Mouse (Mus musculus): ENCODE results near the gene Camta1. TPM values are rescaled to one million over a fixed set of nuclear protein-coding genes. Genes with fewer than 3 reads are reported as not detected.

The Camta1 gene
- polyA plus RNA-seq, 1 experiment, result 27.1 TPM

GRCm38 (mm10) chr4:151724897-151725296 is 136.8 kb downstream of the Camta1 start:
- Histone ChIP-seq H3K4me3 (ENCODE audit: control insufficient read depth, insufficient read depth, low read length) (no peak overlapping the region), H3K27ac (ENCODE audit: control insufficient read depth, insufficient read depth, low read length) (no peak overlapping the region), H3K4me1 (replicated peaks; ENCODE audit: control insufficient read depth, insufficient read depth, low read length) (no peaks in the 10 kb centered on the region), H3K27me3 (ENCODE audit: control insufficient read depth, insufficient read depth, low read length) (no peaks in the 10 kb centered on the region), H3K36me3 (ENCODE audit: control insufficient read depth, insufficient read depth, low read length) (no peaks in the 10 kb centered on the region)
- no peak for TF ChIP-seq CTCF (IDR thresholded peaks at IDR 0.05; ENCODE audit: borderline replicate concordance, control insufficient read depth, extremely low read depth, insufficient read depth, low read length, poor library complexity)
- TF ChIP-seq POLR2A (IDR thresholded peaks at IDR 0.05; ENCODE audit: control insufficient read depth, extremely low read depth, insufficient read depth, low read length, poor library complexity), result no peak
- no peak for DNase-seq

DNA sequence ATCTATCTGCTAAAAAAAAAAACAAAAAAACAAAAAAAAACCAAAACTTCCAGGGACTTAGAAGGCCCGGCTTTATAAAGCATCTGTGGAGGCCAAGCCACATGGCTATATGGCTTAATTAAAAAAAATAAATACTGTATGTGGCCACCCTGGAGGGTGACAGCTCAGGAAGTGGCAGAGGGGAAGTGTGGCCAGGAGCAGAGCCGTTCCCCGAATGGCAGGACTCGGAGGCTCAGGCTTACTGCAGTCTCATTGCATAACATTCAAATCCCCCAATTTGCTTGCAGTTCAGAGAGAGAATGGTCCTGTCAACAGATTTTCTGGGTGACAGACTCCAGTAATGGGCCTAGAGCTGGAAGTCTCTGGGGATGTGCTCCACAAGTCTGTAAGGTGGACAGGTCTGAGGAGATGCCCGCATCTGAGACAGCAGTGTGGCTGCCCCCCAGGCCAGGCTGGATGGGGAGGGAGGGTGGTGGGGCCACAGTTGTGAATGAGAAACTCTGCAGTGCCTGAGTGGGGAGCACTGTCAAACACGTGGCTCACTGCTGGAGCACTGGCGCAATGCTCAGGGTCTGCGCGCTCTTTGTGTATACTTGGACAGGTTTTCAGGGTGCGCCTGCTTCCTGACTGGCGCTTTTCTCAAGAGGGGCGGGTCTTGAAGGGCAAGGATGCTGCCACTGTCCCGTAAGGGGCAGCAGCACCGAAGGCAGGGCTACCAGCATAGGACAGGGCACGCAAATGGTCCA is 140.8 kb downstream of the Camta1 start:
- no peak for TF ChIP-seq POLR2A (IDR thresholded peaks at IDR 0.05; ENCODE audit: control insufficient read depth, extremely low read depth, insufficient read depth, low read length, poor library complexity)
- no peak for TF ChIP-seq CTCF (IDR thresholded peaks at IDR 0.05; ENCODE audit: borderline replicate concordance, control insufficient read depth, extremely low read depth, insufficient read depth, low read length, poor library complexity)
- H3K4me1 ChIP-seq (replicated peaks; ENCODE audit: control insufficient read depth, insufficient read depth, low read length), result no peaks in the 10 kb centered on the region
- DNase-seq, result no peak
- no peaks in the 10 kb centered on the region for H3K36me3 ChIP-seq (ENCODE audit: control insufficient read depth, insufficient read depth, low read length)
- H3K27me3 ChIP-seq (ENCODE audit: control insufficient read depth, insufficient read depth, low read length), result no peaks in the 10 kb centered on the region
- 59% methylated on average over 15 of the region's 15 CpGs for WGBS
- H3K4me3 ChIP-seq (ENCODE audit: control insufficient read depth, insufficient read depth, low read length), result no peak overlapping the region
- H3K27ac ChIP-seq (ENCODE audit: control insufficient read depth, insufficient read depth, low read length), result no peak overlapping the region

GRCm38 (mm10) chr4:151718866-151719475 is 142.7 kb downstream of the Camta1 start:
- no peak overlapping the region for H3K27ac ChIP-seq (ENCODE audit: control insufficient read depth, insufficient read depth, low read length)
- 89% methylated on average over 21 of the region's 21 CpGs for WGBS

DNA sequence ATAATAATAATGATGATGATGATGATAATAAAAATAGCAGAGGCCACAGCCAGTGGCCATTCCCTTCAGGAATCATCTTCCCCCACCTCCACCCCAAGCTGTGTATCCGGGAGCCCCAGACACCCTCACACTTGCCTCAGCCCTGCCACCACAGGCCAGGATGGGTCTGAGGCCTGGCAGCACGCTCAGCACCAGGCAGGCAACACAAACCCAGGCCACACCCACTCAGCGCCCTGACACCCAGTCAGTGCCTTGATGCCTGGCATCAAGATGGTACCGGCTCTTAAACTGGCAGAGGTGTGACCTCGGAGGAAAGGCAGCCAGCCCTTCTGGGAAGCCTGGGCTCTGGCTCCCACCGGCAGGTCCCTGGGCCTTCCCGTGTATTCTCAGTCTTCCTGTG is 143.8 kb downstream of the Camta1 start:
- DNase-seq, result no peak
- Histone ChIP-seq H3K36me3 (ENCODE audit: control insufficient read depth, insufficient read depth, low read length) (no peaks in the 10 kb centered on the region), H3K4me1 (replicated peaks; ENCODE audit: control insufficient read depth, insufficient read depth, low read length) (no peaks in the 10 kb centered on the region), H3K27me3 (ENCODE audit: control insufficient read depth, insufficient read depth, low read length) (no peaks in the 10 kb centered on the region), H3K27ac (ENCODE audit: control insufficient read depth, insufficient read depth, low read length) (no peak overlapping the region), H3K4me3 (ENCODE audit: control insufficient read depth, insufficient read depth, low read length) (no peak overlapping the region)
- TF ChIP-seq POLR2A (IDR thresholded peaks at IDR 0.05; ENCODE audit: control insufficient read depth, extremely low read depth, insufficient read depth, low read length, poor library complexity) (no peak), CTCF (IDR thresholded peaks at IDR 0.05; ENCODE audit: borderline replicate concordance, control insufficient read depth, extremely low read depth, insufficient read depth, low read length, poor library complexity) (no peak)
- WGBS, result 95% methylated on average over 7 of the region's 7 CpGs

More at GRCm38 (mm10) chr4:151718866-151719475, 142.7 kb downstream of the Camta1 start:
- no peaks in the 10 kb centered on the region for H3K27me3 ChIP-seq (ENCODE audit: control insufficient read depth, insufficient read depth, low read length)
- TF ChIP-seq CTCF (IDR thresholded peaks at IDR 0.05; ENCODE audit: borderline replicate concordance, control insufficient read depth, extremely low read depth, insufficient read depth, low read length, poor library complexity) (no peak), POLR2A (IDR thresholded peaks at IDR 0.05; ENCODE audit: control insufficient read depth, extremely low read depth, insufficient read depth, low read length, poor library complexity) (no peak)
- H3K4me1 ChIP-seq (replicated peaks; ENCODE audit: control insufficient read depth, insufficient read depth, low read length), result no peaks in the 10 kb centered on the region
- DNase-seq, result no peak
- H3K36me3 ChIP-seq (ENCODE audit: control insufficient read depth, insufficient read depth, low read length), result no peaks in the 10 kb centered on the region
- H3K4me3 ChIP-seq (ENCODE audit: control insufficient read depth, insufficient read depth, low read length), result no peak overlapping the region

GRCm38 (mm10) chr4:151713714-151714113 is 148.0 kb downstream of the Camta1 start:
- Histone ChIP-seq H3K4me3 (ENCODE audit: control insufficient read depth, insufficient read depth, low read length) (no peak overlapping the region), H3K27me3 (ENCODE audit: control insufficient read depth, insufficient read depth, low read length) (no peaks in the 10 kb centered on the region), H3K4me1 (replicated peaks; ENCODE audit: control insufficient read depth, insufficient read depth, low read length) (peaks cover 9% of the 10 kb centered on the region; the same call in 1 of the 2 replicates), H3K36me3 (ENCODE audit: control insufficient read depth, insufficient read depth, low read length) (no peaks in the 10 kb centered on the region), H3K27ac (ENCODE audit: control insufficient read depth, insufficient read depth, low read length) (no peak overlapping the region)
- 93% methylated on average over 6 of the region's 6 CpGs for WGBS
- TF ChIP-seq POLR2A (IDR thresholded peaks at IDR 0.05; ENCODE audit: control insufficient read depth, extremely low read depth, insufficient read depth, low read length, poor library complexity) (no peak), CTCF (IDR thresholded peaks at IDR 0.05; ENCODE audit: borderline replicate concordance, control insufficient read depth, extremely low read depth, insufficient read depth, low read length, poor library complexity) (no peak)
- DNase-seq, result no peak

DNA sequence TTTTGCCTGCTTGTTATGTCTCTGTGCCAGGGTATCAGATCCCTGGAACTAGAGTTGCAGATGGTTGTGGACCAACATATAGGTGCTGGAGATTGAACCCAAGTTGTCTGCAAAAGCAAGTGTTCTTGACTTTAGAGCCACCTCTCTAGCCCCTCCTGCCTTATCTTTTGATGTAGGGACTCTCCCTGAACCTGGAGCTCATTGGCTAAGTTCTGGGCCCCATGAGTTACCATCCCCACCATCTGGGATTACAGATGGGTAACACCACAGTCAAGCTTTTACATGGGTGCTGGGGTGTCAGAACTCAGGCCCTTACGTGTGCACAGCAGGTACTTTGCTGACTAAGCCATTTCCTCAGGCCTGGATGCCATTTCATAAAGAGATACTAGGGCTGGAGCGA is 150.3 kb downstream of the Camta1 start:
- H3K36me3 ChIP-seq (ENCODE audit: control insufficient read depth, insufficient read depth, low read length), result no peaks in the 10 kb centered on the region
- H3K4me3 ChIP-seq (ENCODE audit: control insufficient read depth, insufficient read depth, low read length), result no peak overlapping the region
- TF ChIP-seq POLR2A (IDR thresholded peaks at IDR 0.05; ENCODE audit: control insufficient read depth, extremely low read depth, insufficient read depth, low read length, poor library complexity) (no peak), CTCF (IDR thresholded peaks at IDR 0.05; ENCODE audit: borderline replicate concordance, control insufficient read depth, extremely low read depth, insufficient read depth, low read length, poor library complexity) (no peak)
- H3K27me3 ChIP-seq (ENCODE audit: control insufficient read depth, insufficient read depth, low read length), result no peaks in the 10 kb centered on the region
- 88% methylated on average over 2 of the region's 2 CpGs for WGBS
- no peak for DNase-seq
- no peak overlapping the region for H3K27ac ChIP-seq (ENCODE audit: control insufficient read depth, insufficient read depth, low read length)
- peaks cover 9% of the 10 kb centered on the region; the same call in 1 of the 2 replicates for H3K4me1 ChIP-seq (replicated peaks; ENCODE audit: control insufficient read depth, insufficient read depth, low read length)
